Mouse (Mus musculus) embryo, embryonic 11 days (tissue): ENCODE results near the gene Spag16.
"Not testable (repeated sequence)": the region's sequence is repeated elsewhere in the genome, so short reads cannot be mapped to it uniquely, and the experiment has no call there.

ENCODE experiments used
- DNase-seq: peaks from one replicate; pipeline ENCODE4 v3.0.0-alpha.2; 2015

Gene Spag16

DNA sequence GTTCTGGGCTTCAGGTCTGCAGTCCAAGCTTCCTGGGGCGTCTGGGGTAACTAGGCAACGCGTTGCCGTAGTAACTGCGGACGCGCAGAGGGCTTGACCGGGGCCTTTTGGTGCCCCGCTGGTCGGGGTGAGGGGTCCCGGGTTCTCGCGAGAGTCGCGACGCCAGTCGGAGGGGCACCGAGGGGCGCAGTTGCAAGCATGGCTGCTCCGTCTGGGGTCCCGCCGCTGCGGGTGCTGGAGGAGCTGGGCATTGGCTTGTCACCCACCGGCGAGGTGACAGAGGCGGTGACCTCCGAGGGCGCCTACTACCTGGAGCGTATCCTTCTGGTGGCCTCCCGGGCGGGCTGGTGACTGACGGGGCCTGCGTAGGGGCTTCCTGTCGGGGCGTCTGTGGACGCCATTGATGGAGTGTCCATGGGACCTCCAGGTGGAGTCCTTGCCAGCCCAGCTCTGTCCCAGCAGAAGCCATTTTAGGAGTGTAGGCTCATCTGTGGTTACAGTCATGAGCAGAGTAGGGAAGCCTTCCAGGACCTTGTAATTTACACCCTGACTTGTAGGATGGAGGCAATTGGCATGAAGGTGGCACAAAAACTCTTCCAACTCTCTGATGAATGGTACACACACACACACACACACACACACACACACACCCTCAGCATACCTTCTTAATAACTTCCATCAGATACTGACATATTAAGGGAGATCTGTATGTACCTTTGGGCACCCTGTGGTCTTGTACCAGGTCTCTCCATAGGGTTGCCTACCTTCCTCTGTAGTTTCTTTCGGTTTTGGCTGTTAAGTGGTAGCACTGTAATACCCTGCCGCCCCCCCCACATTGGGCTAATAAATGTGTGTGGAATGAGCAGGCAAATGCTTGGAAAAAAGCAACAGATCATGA is at the start of gene Spag16:
TSS of gene Spag16 (plus strand) at position 165 of the 898 bp plus-strand sequence.
- peak; percentile 91 for DNase-seq

DNA sequence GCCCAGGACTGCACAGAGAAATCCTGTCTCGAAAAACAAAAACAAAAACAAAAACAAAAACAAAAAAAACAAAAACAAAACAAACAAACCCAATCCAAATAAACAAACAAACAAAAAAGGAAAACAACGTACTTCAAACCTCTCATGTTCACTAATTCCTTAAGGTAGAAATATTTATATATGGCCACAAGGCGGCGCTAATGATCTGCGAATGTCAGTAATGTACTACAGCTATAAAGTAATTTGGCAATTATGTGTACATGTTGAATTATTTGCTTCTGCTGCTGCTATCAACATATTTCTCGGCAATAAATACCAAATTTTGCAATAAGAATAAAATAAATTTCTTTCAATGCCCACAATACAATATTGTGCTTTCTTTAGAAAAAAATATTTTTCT is 41.6 kb upstream of the Spag16 start:
- peak; percentile 66 for DNase-seq

DNA sequence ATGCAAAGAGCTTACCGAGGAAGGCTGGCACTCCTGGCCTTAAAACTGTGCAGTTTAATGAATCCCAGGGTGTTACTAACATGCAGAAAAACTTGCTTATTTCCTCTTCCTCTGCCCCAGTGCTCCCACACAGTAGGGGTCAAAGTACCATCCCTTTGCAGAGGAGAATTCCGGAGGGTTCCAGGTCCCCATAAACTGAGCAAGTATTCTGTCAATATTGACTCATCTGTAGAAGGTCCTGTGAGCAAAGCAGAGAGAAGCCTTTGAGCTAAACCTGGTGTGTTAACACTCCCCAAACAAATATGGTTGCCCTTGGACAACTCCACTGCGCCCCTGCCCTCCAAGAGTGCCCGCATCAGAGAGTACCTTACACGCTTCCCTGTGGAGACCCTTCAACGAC is 40.1 kb upstream of the Spag16 start:
- no peak for DNase-seq

DNA sequence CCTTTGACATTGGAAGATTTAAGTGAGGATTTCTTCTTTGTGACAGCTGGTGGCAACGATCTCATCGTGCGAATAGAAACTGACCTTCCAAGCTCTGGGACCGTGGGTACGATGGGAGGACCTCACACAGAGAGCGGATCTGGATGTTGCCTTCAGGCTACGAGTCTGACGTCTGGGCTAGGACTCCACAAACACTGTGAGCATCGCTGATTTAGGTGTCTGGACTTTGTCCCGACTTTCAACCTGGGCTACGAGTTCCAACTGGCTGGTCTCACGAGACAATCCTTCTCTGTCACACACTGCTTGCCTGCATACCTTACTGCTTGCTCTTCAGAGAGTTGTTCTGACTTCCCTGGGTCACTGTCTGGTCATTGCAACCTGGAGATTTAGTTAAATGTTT is 39.4 kb upstream of the Spag16 start:
- peak; percentile 20 for DNase-seq

DNA sequence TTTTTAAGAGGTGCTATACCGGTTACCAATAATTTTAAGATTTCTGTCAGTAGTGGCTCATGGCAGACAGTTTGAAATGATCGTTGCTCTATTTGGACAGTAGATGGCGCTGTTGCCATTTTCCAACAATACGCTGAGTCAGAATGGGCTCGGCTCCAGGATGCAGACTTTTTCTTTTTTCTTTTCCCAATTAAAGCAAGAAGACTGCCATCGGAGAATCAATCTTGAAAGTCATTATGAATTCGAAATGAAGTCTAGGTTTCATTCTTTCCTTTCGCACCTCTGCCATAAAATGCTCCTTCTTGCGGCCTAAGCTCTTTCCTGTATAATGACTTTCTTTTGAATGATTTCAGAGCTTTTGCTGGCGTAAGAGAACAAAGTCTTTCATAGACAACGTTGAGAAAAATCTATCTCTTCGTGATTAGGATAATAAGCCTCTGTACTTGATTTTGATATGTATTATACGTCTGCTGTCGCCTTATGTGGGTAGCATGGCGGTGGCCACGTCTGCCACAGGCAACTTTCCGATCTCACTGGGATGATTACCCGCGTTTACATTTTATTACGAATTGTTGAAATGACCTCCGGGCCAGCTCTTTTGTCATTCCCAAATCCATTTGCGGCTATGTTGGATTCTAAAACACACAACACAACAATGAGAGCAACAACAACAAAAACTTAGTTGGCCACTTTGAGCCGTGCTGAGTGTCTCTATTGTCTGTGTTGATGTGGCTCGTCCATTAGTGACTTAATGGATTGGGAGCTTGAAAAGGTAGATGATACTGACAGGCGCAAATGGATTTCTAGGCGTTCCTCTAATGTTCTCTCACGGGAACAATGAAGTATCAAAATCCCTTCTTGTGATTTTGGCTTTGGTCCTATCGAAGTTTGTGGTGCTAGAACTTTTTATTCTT is 36.2 kb upstream of the Spag16 start:
- peak; percentile 82 for DNase-seq

DNA sequence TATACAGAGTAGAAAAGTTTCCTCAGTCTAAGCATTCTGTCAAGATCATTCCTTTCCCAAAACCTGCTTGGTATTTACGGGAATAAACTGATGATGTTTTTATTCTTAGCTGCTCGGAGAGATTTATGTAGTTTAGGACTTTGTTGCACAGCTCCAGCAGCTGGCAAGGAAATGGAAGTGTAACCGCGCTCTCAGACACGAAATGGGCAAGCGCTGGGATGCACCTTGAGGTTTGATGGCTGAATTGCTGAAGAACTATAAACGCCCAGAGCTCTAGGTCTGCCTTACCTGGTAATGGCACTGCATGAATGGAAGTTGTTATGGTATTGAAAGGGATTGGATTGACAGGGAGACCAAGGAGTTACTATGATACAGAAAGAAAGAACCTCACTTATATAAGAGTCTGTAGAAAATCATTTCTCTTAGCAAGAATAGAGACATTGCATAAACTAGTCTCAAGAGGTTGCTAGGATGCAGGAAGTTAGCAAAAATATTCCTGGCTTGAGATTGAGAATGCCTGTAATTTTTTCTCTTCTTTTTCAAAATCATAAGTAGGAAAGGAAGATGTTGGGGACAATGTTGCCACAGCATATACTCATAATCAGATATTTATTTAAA is 27.7 kb upstream of the Spag16 start:
- DNase-seq = no peak

DNA sequence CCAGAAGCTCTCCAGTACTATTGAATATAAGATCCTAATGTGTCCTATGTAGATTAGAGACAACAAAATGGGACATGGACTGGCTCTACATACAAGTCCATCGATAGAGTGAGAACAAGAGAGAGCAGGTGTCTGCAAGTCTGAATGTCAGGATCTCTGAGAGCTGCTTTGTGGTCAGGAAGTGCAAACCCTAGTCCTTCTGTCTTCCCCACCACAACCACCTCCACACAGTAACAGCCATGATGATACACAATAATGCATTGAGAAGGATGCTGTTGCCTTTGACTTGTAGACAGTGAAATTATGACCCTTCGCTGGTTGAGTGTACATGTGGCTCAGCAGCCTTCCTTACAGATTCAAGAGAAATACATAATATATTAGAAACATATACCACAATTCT is 16.6 kb upstream of the Spag16 start:
- no peak for DNase-seq

DNA sequence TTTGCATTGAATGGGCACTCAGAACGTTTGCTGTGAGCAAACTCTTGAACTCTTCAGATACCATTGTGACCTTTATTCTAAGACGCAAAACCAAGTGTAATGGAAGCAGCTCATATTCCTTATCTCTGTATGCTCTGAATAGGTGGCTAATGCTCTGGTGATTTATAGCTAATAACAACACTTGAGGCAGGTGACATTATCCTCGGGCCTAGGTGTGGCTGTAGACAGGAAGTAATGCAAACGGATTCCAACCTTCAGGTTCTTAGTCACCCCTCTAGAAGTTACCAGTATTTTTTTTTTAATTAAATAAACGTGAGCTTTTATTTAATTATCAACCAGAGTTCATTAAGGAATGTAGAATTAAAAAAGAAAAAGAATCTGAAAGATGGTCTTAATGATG is 1.1 kb upstream of the Spag16 start:
- not testable (repeated sequence) for DNase-seq

DNA sequence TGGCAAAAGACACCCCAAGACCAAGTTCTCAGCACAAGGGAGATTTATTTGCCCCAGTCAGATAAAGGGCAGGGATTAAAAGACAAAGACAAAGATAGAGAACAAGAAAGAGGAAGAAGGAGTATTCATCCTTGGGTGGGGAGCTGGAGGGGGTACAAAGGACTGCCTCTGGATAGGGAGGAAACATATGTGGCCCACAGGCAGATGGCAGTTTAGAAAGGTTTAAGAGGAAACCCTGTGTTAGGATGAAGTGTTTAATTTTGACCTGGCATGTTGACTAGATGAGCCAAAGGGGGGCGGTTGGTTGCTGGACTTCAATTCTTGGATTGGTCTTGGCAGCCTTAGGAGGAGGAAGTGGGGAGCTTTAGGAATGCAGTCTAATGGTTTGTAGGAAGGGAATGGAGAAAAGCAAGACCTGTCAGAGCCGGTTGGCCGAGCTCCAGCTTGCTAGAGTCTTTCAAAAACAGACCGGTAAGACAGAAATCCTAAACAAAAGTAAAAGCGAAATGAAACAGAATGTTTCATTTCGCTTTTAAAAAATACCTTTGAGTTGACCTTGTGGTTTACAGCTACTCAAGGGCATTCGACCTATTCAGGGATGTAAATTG is 2.2 kb downstream of the Spag16 start:
- DNase-seq = no peak

DNA sequence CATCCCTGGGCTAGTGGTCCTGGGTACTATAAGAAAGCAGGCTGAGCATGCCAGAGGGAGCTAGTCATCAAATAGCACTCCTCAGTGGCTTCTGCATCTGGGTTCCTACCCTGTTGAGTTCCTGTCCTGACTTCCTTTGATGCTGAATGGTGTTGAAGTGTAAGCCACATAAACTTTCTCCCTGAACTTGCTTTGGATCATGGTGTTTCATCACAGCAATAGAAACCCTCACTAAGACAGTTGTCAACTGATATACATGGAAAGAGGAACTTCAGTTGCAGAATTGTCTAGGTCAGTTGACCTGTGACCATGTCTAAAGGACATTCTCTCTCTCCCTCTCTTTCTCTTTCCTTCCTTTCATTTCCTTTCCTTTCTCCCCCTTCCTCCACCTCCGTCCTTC is 3.8 kb downstream of the Spag16 start:
- no peak for DNase-seq

DNA sequence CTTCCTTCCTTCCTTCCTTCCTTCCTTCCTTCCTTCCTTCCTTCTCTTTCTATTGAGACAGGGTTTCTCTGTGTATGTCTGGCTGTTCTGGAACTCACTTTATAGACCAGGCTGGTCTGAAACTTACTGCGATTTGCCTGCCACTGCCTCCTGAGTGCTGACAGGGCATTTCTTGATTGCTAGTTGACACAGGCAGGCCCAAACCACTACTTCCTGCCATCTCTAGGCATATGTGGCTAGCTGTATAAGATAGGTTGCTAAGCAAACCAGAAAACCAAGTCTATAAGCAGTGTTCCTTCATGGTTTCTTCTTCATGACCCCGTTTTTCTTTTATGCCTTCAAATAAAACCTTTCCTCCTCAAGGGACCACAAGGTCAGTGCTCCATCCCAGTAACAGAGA is 4.2 kb downstream of the Spag16 start:
- no peak for DNase-seq

DNA sequence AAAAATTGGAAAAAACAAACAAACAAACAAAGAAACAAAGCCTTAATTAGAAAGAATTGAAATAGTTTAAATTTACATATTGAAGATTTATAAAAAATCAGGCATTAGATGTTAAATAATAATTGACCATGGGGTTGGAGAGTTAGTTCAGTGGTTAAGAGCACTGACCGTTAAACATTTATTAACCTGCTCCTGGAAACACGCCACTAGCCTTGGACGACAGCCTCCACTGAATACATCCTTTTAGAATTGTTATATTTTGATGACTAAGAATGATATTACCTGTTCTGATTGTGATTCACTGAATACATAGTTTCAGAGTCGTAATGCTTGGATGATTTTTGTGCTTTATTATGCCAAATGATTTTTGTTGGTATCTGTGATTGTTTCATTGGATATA is 6.7 kb downstream of the Spag16 start:
- DNase-seq = not testable (repeated sequence)

DNA sequence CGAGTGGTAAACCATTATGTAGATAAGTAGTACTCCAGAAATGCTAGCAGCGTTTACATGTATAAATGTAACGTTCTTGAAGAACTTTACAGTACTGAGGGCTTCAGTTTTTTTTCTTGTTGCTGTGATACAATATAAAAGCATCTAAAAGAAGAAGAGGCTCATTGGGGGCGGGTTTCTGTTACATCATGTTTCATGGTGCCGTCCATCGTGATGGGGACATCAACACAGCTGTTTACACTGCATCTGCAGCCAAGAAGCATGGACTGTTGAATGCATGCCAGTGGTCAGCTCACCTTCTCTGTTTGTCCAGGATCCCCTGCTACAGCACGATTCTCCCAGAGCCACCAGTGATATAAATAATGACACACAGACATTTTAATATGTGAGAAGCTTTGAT is 26.7 kb downstream of the Spag16 start:
- DNase-seq = no peak

DNA sequence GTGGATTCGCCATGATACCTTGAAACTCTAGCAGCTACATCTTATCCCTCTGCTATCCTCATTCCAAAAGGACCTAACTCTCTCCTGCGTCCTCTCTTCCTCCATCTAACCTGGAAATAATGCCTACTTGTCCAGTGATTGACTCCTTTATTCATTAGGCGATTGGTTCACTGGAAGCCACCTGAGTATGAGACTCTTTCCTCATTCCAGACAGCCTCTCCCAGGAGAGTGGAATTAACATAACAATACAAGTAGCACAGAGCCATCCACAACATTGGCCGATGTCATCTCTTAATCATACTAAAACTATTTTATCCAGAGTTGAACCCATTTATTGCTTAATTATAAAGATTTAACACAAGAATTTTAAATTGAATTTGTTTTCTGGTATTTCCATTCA is 41.0 kb downstream of the Spag16 start:
- DNase-seq = no peak

DNA sequence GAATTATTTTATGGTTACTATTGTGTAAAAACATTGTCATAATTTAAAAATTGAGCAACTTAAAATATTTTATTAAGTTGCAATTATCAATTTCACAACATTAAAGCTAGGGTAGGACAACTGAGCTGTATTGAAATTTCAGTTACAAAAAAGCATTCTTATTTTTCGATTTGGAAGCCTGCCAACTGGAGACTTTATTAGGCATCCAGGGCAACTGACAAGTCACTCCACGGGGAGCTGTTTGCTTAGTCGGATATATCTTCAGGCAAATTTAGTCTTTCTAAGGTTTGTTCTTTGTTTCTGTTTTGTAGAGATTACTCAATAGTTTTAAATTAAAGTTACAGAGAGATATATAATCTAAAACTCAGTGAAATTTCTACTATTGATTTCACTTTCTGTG is 129.8 kb downstream of the Spag16 start:
- DNase-seq = no peak

DNA sequence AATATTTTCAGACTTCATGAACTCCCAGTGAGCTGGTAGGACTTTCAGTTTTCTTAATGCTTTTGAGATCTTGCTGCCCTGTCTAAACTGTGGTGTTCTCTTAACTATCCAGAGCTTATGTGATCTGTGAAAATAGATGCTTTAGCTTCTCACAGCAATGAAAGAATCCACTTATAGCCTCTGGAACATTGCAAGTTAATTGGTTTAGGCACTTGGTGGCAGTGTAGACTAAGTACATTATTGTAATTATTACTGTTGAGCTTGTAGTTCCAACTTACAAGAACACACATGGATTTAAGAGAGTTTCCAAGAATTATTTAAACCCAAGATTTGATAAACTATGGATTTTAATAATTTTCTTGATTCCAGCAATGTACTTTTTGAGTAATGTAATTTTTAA is 170.1 kb downstream of the Spag16 start:
- DNase-seq = peak; percentile 1

DNA sequence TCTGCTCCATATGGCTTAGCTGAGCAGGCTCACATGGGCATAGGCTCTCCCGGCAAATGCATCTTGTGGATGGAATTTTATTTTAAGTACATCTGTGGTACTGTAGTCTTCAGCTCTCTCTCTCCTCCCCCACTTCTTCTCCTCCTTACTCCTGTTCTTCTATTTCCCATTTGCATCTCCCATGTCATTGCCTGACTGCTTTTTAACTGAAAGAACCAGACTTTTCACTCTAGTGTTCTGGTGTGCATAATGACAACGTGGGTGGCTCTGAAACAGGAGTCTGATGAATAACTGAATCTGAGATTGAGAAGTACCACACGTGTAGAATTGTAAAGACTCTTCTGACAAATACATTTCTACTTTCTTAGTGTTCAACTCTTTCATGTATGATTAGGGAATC is 186.2 kb downstream of the Spag16 start:
- DNase-seq = no peak

DNA sequence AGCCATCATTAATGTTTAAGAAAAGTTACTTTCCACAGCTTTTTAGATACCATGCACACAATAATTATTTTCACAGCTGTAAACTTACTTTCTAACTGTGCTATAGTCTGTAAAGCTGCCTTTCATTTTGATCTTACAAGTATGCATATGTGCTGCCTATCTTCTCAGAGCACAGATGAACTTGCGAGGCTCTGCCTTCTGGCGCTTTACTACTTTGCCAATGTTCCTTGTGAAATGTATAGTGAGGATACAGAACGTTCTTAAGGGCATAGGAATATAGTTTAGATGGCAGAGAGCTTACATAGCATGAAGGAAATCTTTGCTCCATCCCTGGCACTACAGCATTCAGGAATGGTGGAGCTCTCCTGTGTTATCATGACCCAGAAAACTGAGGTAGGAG is 210.6 kb downstream of the Spag16 start:
- no peak for DNase-seq

DNA sequence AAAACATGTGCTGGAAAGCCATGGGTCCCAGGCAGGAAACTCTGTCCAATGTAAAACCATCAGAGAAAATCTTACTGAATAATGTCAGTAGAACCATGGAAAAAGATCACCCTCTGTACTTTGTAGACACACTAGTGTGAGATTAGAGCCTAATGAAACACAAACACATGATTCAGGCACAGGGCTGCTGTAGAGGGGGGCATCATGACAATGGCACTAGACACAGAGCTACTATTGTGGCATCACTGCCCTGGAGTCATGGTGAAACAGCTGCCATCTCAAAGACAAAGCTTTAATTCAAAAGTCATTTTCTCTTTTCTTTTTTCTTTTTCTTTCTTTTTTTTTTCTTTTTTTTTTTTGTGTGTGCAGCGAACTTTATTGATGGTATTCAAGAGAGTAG is 240.6 kb downstream of the Spag16 start:
- DNase-seq = no peak

DNA sequence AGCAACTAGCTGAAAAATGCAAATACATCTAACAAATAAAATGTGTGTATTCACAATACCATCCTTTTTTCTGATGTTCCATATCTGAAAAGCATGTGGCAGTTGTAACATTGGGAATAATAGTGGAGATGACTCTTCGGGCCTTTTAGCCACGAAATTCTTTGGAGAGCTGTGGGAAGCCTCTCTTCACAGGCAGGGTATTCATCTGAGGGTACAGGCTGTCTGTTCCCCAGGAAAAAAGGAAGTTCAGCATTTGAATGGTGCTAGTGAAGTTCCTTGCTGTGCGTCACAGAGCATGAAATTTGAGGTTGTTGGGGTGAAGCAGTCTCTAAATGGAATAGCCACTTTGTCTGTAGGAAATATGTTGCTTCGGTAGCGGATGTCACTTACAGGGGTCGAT is 246.7 kb downstream of the Spag16 start:
- peak; percentile 27 for DNase-seq

DNA sequence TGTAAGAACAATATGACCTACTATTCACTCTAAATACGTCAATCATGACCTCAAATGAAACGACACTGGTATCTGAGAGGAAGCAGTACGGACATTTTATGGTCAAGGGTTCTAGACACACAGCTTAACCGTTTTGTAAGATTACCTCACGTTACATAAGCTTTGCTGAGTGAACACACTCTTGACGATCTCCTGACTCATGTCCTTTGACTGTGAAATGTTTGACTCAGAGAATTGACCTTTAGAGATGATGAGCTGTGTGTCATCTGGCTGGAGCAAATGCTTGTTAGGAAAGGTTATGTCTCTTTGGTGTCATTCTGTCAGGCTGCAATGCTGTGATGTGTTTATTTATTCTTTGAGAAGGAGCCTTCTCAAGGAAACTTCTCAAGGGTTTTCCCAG is 252.0 kb downstream of the Spag16 start:
- no peak for DNase-seq

DNA sequence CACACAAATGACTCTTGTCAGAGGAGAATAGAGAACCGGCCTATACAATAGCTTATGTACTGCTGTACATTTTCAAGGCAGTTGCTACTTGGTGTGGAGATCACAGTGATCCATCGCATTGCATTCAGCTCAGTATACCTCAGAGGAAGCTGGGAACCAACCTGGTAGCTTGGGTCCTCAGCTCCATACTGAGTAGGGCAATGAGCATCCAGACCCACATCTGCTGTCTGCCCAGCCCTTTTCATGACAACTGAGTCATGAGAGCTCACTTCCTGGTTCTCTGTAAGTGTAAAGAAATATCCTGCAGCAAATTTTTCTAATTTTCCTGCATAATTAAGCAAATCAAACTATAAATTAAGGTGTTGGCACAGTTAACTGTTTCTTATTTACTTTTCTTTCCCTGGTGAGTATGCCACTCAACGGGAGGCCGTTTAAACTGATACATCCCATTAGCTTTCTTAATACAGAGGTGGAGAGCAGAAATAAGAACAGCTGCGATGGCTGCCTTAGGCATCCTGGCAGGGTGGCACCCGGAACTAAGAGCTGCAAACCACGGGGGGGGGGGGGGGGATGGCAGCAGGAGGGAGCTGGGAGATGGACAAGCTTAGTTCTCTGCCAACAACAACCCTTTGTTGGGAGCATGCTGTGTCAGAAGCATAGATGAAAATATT is 255.6 kb downstream of the Spag16 start:
- no peak for DNase-seq
